Mouse (Mus musculus) megakaryocyte, embryonic 14.5 days (primary cell): ENCODE results near the gene Dynlrb2.

Experiments
- FLI1 ChIP-seq: IDR thresholded peaks from 2 replicates; pipeline ENCODE4 v1.6.1; 2012; ENCODE audit warnings: low read length, inconsistent platforms, mixed read lengths
- GATA1 ChIP-seq: IDR thresholded peaks from 3 replicates; pipeline ENCODE4 v1.6.1; 2012; ENCODE audit warnings: mixed read lengths, low read length, inconsistent platforms, borderline replicate concordance

DNA sequence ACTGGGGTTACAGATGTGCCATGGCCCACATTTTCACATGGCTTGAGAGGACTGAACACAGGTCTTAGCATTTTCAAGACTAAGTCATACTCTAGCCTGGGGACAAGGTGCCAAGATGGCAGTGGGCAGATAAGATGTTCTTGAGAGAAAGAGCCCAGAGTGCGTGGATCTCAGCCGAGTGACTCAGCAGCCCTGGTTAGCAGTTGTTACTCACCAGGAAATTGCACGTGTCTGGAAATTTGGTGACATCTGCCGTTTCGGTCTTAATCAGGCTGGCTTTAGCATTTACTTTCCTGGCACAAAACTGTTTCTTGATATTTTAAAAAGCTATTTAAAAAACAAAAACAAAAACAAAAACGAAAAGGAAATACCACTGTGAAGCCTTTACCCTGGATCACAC, 47.5 kb downstream of the Dynlrb2 start:
- TF ChIP-seq GATA1 (no peak), FLI1 (no peak)
